ENCODE assay signal across 12 mouse cellular contexts in the genomic region with DNA sequence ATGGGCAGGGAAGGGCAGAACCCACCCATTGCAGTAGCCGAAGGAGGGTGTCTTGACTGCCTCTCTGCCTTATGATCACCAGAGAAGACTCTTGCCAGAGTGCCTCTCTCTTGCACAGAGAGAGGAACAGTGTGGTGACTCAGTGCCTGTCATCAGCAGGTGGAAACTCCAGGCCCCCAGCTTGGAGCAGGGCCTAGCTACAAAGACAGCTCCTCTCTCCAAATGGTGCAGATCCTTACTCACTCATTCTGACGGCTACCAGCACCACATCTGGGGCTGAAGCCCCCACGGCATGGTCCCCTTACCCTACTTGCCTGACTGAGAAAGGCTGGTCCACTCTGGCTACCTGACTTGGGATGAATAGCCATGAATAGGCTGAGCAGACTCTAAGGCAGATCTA. TPM values are rescaled to one million over a fixed set of nuclear protein-coding genes. Genes with fewer than 3 reads are reported as not detected.
A peak's percentile ranks its signal among the peaks of the same experiment; 100 is the strongest.
DNase-seq lines count a peak whose midpoint lies in the region; ATAC-seq lines count a peak whose summit lies in the region.
"Had no signal": no experiment of that assay in that cellular context is flagged by ENCODE, and none has a peak within 500 bp of the region (broad histone marks: within the 10 kb centered on the region; RNA-seq: fewer than 3 reads in every experiment).

No protein-coding gene starts in this region.

- intact Hi-C loops in heart, postnatal 36 days (cut with DNase I) = no loop called here

- H3K9me3 ChIP-seq in heart, embryonic 13.5 days = no peaks in the 10 kb centered on the region
- no peaks in the 10 kb centered on the region for H3K9me3 ChIP-seq in midbrain, embryonic 16.5 days (replicated peaks; ENCODE audit: control insufficient read depth, low read length, poor library complexity, severe bottlenecking)
- H3K9me3 ChIP-seq: limb, embryonic 15.5 days; stomach, embryonic 15.5 days had no signal

- peak; percentile 43 for DNase-seq in adrenal gland, adult 2 months
- DNase-seq in adrenal gland, adult 8-10 months = no peak
- DNase-seq in heart, postnatal 36 days = no peak
- peak; percentile 40 for DNase-seq in right cerebral cortex, postnatal 10 days (ENCODE audit: low spot score in 2 of 2)
- DNase-seq in right cerebral cortex, postnatal 36 days (ENCODE audit: low spot score in 2 of 2) = no peak
- no peak for DNase-seq in thymus, postnatal 0 days (ENCODE audit: low spot score)
- DNase-seq: right cerebral cortex, postnatal 4 days had no signal

- H3K9ac ChIP-seq in heart, embryonic 13.5 days = peak overlapping the region; percentile 53; the same call in 1 of the 2 replicates
- no peak overlapping the region for H3K9ac ChIP-seq in midbrain, embryonic 16.5 days (ENCODE audit: low read depth, low read length)
- H3K9ac ChIP-seq: limb, embryonic 15.5 days; stomach, embryonic 15.5 days had no signal

- H3K27ac ChIP-seq in heart, embryonic 13.5 days (replicated peaks) = peak overlapping the region; percentile 40
- H3K27ac ChIP-seq in midbrain, embryonic 16.5 days (ENCODE audit: low read length) = no peak overlapping the region
- H3K27ac ChIP-seq: limb, embryonic 15.5 days; stomach, embryonic 15.5 days had no signal

- WGBS in heart, embryonic 13.5 days = 65% methylated on average over 3 of the region's 3 CpGs
- 86% methylated on average over 3 of the region's 3 CpGs for WGBS in midbrain, embryonic 16.5 days

- H3K4me2 ChIP-seq in heart, embryonic 13.5 days = peak overlapping the region; percentile 50
- H3K4me2 ChIP-seq in midbrain, embryonic 16.5 days (ENCODE audit: low read length) = no peak overlapping the region
- H3K4me2 ChIP-seq: limb, embryonic 15.5 days; stomach, embryonic 15.5 days had no signal

- peaks cover 47% of the 10 kb centered on the region for H3K4me1 ChIP-seq in heart, embryonic 13.5 days
- peaks cover 2% of the 10 kb centered on the region; the same call in 1 of the 2 replicates for H3K4me1 ChIP-seq in midbrain, embryonic 16.5 days (ENCODE audit: control insufficient read depth, insufficient read depth, low read length)
- H3K4me1 ChIP-seq: stomach, embryonic 15.5 days had no signal

- H3K36me3 ChIP-seq in heart, embryonic 13.5 days = peaks cover 27% of the 10 kb centered on the region
- H3K36me3 ChIP-seq in midbrain, embryonic 16.5 days (ENCODE audit: control insufficient read depth, insufficient read depth, low read length) = peaks cover 16% of the 10 kb centered on the region

- H3K27me3 ChIP-seq in heart, embryonic 13.5 days (replicated peaks) = no peaks in the 10 kb centered on the region
- no peaks in the 10 kb centered on the region for H3K27me3 ChIP-seq in midbrain, embryonic 16.5 days (ENCODE audit: control insufficient read depth, insufficient read depth, low read depth, low read length)
- H3K27me3 ChIP-seq: limb, embryonic 15.5 days; stomach, embryonic 15.5 days had no signal

- peak overlapping the region; percentile 40 for H3K4me3 ChIP-seq in heart, embryonic 13.5 days
- no peak overlapping the region for H3K4me3 ChIP-seq in midbrain, embryonic 16.5 days (ENCODE audit: low read depth, low read length)
- H3K4me3 ChIP-seq: limb, embryonic 15.5 days; stomach, embryonic 15.5 days had no signal

- 0 out of 2 replicates have a peak, but pooled peaks have one; percentile 24 for ATAC-seq in heart, embryonic 13.5 days (ENCODE audit: extremely low read depth, insufficient number of reproducible peaks, low FRiP score, low TSS enrichment)
- no peak for ATAC-seq in midbrain, embryonic 16.5 days
- ATAC-seq: intestine, embryonic 16.5 days had no signal

RNA-seq across cellular contexts. Expression of gene Tmcc2, which starts 26.7 kb away (rescaled TPM):
- 10 to 100 TPM in 1 of 2 experiments, 1 to 10 TPM in 1; 6.4 to 11.2 TPM for total RNA-seq in adrenal gland, adult 2 months (2021)
- polyA plus RNA-seq in adrenal gland, adult 2 months (2012; rRNA removed) = 12.2 and 15.4 TPM in 2 replicates
- total RNA-seq in adrenal gland, adult 8-10 months (2022) = 10 to 100 TPM; 10.3 to 13.9 (median 12.1) TPM
- polyA plus RNA-seq in heart, embryonic 13.5 days (2015; fragmentation: Nextera tagmentation; extraction: Ambion mirVana) = 31.5 and 35.8 TPM in 2 replicates
- 10 to 100 TPM; 18.2 to 19.7 TPM for total RNA-seq in heart, postnatal 36 days (2021)
- polyA plus RNA-seq in midbrain, embryonic 16.5 days (2015; fragmentation: Nextera tagmentation; extraction: Ambion mirVana) = 33.3 and 38.1 TPM in 2 replicates
- polyA plus RNA-seq in thymus, postnatal 0 days (2015; fragmentation: Nextera tagmentation; extraction: Ambion mirVana) = 0.74 and 0.86 TPM in 2 replicates

RNA-seq across cellular contexts. Expression of gene Nuak2, which starts 48.5 kb away (rescaled TPM):
- 1 to 10 TPM; 4.7 TPM for total RNA-seq in adrenal gland, adult 2 months (2021)
- polyA plus RNA-seq in adrenal gland, adult 2 months (2012; rRNA removed) = 2.8 and 2.9 TPM in 2 replicates
- 10 to 100 TPM in 1 of 4 experiments, 1 to 10 TPM in 3; 3.8 to 11.9 (median 5.2) TPM for total RNA-seq in adrenal gland, adult 8-10 months (2022)
- polyA plus RNA-seq in heart, embryonic 13.5 days (2015; fragmentation: Nextera tagmentation; extraction: Ambion mirVana) = 2.0 and 2.2 TPM in 2 replicates
- total RNA-seq in heart, postnatal 36 days (2021) = 1 to 10 TPM; 3.7 to 3.8 TPM
- 19.8 and 22.0 TPM in 2 replicates for polyA plus RNA-seq in midbrain, embryonic 16.5 days (2015; fragmentation: Nextera tagmentation; extraction: Ambion mirVana)
- polyA plus RNA-seq in thymus, postnatal 0 days (2015; fragmentation: Nextera tagmentation; extraction: Ambion mirVana) = 1.7 and 2.2 TPM in 2 replicates

RNA-seq across cellular contexts. Expression of gene Dstyk, which starts 53.0 kb away (rescaled TPM):
- total RNA-seq in adrenal gland, adult 2 months (2021) = 10 to 100 TPM; 19.9 to 23.7 TPM
- 11.7 and 15.5 TPM in 2 replicates for polyA plus RNA-seq in adrenal gland, adult 2 months (2012; rRNA removed)
- total RNA-seq in adrenal gland, adult 8-10 months (2022) = 10 to 100 TPM; 24.4 to 39.9 (median 31.1) TPM
- 8.5 and 9.1 TPM in 2 replicates for polyA plus RNA-seq in heart, embryonic 13.5 days (2015; fragmentation: Nextera tagmentation; extraction: Ambion mirVana)
- 10 to 100 TPM; 16.6 to 17.0 TPM for total RNA-seq in heart, postnatal 36 days (2021)
- polyA plus RNA-seq in midbrain, embryonic 16.5 days (2015; fragmentation: Nextera tagmentation; extraction: Ambion mirVana) = 10.3 and 10.5 TPM in 2 replicates
- polyA plus RNA-seq in thymus, postnatal 0 days (2015; fragmentation: Nextera tagmentation; extraction: Ambion mirVana) = 4.4 and 4.8 TPM in 2 replicates

Comparison
In these comparisons a context has a peak if more than half of its experiments do, and no peak if none do; other contexts are left out.
1. DNase-seq: peak in adrenal gland, adult 2 months (single experiment) and right cerebral cortex, postnatal 10 days (2 of 2); none in adrenal gland, adult 8-10 months (single experiment), heart, postnatal 36 days (0 of 2), right cerebral cortex, postnatal 36 days (0 of 2) and thymus, postnatal 0 days (single experiment).